Mouse (Mus musculus) bone marrow, adult 2 months (tissue): Measurements from ENCODE around the gene Gm2016.
"Not testable (repeated sequence)": the region's sequence is repeated elsewhere in the genome, so short reads cannot be mapped to it uniquely, and the experiment has no call there.

Experiments used
- CTCF ChIP-seq: fragments of 200-500 bp; IDR thresholded peaks from 2 replicates; pipeline ENCODE4 v1.5.1; 2011; ENCODE audit warnings: low read length, control low read depth; ENCODE audit not compliant: control insufficient read depth, insufficient read depth
- POLR2A ChIP-seq: fragments of 200-500 bp; IDR thresholded peaks from 2 replicates; pipeline ENCODE4 v1.6.1; 2011; ENCODE audit warnings: low read depth, mild to moderate bottlenecking, control low read depth, low read length, borderline replicate concordance; ENCODE audit not compliant: control insufficient read depth

DNA sequence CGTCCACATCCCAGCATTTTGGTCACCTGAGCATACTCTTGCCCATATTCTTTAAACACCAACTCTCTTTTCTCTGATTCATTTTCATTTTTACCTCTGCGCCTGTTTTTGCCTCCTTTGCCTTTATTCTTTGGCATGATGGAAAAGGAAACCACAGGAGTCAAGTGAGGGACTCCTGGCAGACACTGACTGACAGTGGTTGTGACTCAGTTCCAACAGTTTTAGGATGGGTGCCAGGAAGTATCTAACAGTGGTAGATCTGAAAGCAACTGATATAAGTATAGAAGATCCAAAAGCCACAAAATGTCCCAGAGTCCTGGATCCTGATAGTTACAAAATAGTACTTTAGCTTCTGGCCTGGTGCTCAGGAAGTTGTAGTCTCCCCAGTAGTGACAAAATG is 45.8 kb downstream of the Gm2016 start, which contains the start of gene Gm2035:
- TF ChIP-seq CTCF, POLR2A: not testable (repeated sequence)
